Mouse (Mus musculus): Measurements from ENCODE around the gene Sorcs3. TPM values are rescaled to one million over a fixed set of nuclear protein-coding genes. Genes with fewer than 3 reads are reported as not detected.

Gene Sorcs3
- 0.01 TPM for polyA plus RNA-seq (2012; fragmentation: generic; extraction: Trizol)
- long read RNA-seq, experiment 1 = 0 reads
- long read RNA-seq, experiment 2 = 0 reads

DNA sequence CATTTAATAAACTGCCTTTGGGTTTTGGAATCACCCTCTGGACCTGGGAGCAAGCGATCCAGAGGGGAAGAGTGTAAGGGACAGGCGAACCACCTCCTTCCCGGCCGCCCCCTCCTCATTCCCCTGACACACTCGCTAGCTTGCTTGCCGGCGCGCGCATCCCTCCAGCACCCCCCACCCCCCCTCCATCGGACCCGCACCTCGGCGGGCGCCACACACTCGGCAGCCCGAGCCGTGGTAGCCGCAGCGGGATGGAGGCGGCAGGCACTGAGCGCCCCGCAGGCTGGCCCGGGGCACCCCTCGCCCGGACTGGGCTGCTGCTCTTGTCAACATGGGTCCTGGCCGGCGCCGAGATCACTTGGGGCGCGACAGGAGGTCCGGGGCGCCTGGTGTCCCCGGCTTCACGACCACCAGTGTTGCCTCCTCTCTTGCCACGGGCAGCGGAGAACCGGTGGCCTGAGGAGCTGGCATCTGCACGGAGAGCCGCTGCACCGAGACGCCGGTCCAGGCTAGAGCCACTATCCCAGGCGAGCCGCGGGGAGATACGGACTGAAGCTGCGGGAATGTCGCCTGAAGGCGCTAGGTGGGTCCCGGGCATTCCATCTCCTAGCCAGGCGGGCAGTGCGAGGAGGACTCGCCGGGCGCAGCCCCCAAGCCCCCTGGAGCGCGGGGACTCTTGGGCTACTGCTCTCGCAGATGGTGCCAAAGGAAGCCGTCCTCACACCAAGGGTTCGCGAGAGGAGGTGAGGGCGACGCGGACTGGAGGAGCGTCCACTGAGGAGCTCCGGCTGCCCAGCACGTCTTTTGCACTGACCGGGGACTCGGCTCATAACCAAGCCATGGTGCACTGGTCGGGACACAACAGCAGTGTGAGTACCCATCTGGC is at the start of gene Sorcs3:
Gene Sorcs3 (plus strand): TSS at position 97 of the 886 bp plus-strand sequence.
- no peaks in the 10 kb centered on the region for H3K79me2 ChIP-seq (ENCODE audit: control insufficient read depth, insufficient read depth)
- no peaks in the 10 kb centered on the region for H3K36me3 ChIP-seq (ENCODE audit: control insufficient read depth, insufficient read depth)
- no peaks in the 10 kb centered on the region for H3K79me3 ChIP-seq (ENCODE audit: low read depth)
- H3ac ChIP-seq (ENCODE audit: control insufficient read depth, insufficient read length, low read depth) = no peak within 1 kb of the TSS
- H3K4me3 ChIP-seq (ENCODE audit: insufficient read depth, poor library complexity, severe bottlenecking) = no peak within 1 kb of the TSS
- TF ChIP-seq CTCF (IDR thresholded peaks at IDR 0.05; ENCODE audit: control insufficient read depth, insufficient read depth, insufficient read length) = no peak
- no peak for TF ChIP-seq MYOD1 (IDR thresholded peaks at IDR 0.05; ENCODE audit: control insufficient read depth, insufficient read length, low read depth)
- no peak for TF ChIP-seq CEBPB (IDR thresholded peaks at IDR 0.05; ENCODE audit: low read depth)
- no peak for TF ChIP-seq FOSL1 (IDR thresholded peaks at IDR 0.05; ENCODE audit: insufficient read depth, low read length, poor library complexity, severe bottlenecking)
- no peak for TF ChIP-seq USF1 (IDR thresholded peaks at IDR 0.05; ENCODE audit: low read depth)
- no peak for TF ChIP-seq MYOG (IDR thresholded peaks at IDR 0.05; ENCODE audit: control insufficient read depth, extremely low read depth, insufficient read length)
- no peak for TF ChIP-seq MAX (IDR thresholded peaks at IDR 0.05)
- peaks cover 18% of the 10 kb centered on the region for H3K27me3 ChIP-seq (ENCODE audit: control insufficient read depth, insufficient read depth, insufficient read length)

- Histone ChIP-seq H3K4me3 (ENCODE audit: insufficient read depth, poor library complexity, severe bottlenecking) (no peak overlapping the region), H3ac (ENCODE audit: control insufficient read depth, insufficient read length, low read depth) (no peak overlapping the region), H3K36me3 (ENCODE audit: control insufficient read depth, insufficient read depth) (no peaks in the 10 kb centered on the region), H3K79me2 (ENCODE audit: control insufficient read depth, insufficient read depth) (no peaks in the 10 kb centered on the region), H3K79me3 (ENCODE audit: low read depth) (no peaks in the 10 kb centered on the region), H3K27me3 (ENCODE audit: control insufficient read depth, insufficient read depth, insufficient read length) (no peaks in the 10 kb centered on the region)
- no peak for TF ChIP-seq CTCF (IDR thresholded peaks at IDR 0.05; ENCODE audit: control insufficient read depth, insufficient read depth, insufficient read length)
- TF ChIP-seq MAX (IDR thresholded peaks at IDR 0.05) = no peak
- no peak for TF ChIP-seq FOSL1 (IDR thresholded peaks at IDR 0.05; ENCODE audit: insufficient read depth, low read length, poor library complexity, severe bottlenecking)
- TF ChIP-seq CEBPB (IDR thresholded peaks at IDR 0.05; ENCODE audit: low read depth) = no peak
- no peak for TF ChIP-seq MYOD1 (IDR thresholded peaks at IDR 0.05; ENCODE audit: control insufficient read depth, insufficient read length, low read depth)
- TF ChIP-seq USF1 (IDR thresholded peaks at IDR 0.05; ENCODE audit: low read depth) = no peak
- TF ChIP-seq MYOG (IDR thresholded peaks at IDR 0.05; ENCODE audit: control insufficient read depth, extremely low read depth, insufficient read length) = no peak
These were observed 40.5 kb upstream of the Sorcs3 start for GRCm38 (mm10) chr19:48165341-48165740.

DNA sequence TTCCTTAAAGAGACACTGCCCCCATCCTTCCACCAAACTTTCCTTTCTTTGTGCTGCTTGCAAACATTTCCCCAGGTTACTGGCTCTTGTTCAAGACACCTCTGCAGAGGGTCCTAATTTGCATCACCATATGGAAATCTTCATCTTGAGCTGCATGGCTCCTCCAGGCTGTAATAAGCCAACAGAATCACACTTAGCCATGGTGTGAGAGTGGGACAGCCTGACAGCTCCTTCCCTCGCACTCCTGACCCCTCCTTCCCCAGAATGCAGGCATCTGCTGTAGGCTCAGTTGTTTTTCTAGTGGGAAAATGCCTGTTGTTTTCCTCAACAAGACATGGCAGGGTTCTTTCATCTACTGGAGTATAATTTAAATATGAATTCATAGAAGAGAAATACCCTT is 38.7 kb upstream of the Sorcs3 start:
- TF ChIP-seq FOSL1 (IDR thresholded peaks at IDR 0.05; ENCODE audit: insufficient read depth, low read length, poor library complexity, severe bottlenecking) (no peak), USF1 (IDR thresholded peaks at IDR 0.05; ENCODE audit: low read depth) (no peak), MAX (IDR thresholded peaks at IDR 0.05) (no peak), CTCF (IDR thresholded peaks at IDR 0.05; ENCODE audit: control insufficient read depth, insufficient read depth, insufficient read length) (no peak), CEBPB (IDR thresholded peaks at IDR 0.05; ENCODE audit: low read depth) (no peak), MYOD1 (IDR thresholded peaks at IDR 0.05; ENCODE audit: control insufficient read depth, insufficient read length, low read depth) (no peak), MYOG (IDR thresholded peaks at IDR 0.05; ENCODE audit: control insufficient read depth, extremely low read depth, insufficient read length) (no peak)
- Histone ChIP-seq H3K36me3 (ENCODE audit: control insufficient read depth, insufficient read depth) (no peaks in the 10 kb centered on the region), H3K79me2 (ENCODE audit: control insufficient read depth, insufficient read depth) (no peaks in the 10 kb centered on the region), H3ac (ENCODE audit: control insufficient read depth, insufficient read length, low read depth) (no peak overlapping the region), H3K4me3 (ENCODE audit: insufficient read depth, poor library complexity, severe bottlenecking) (no peak overlapping the region), H3K79me3 (ENCODE audit: low read depth) (no peaks in the 10 kb centered on the region), H3K27me3 (ENCODE audit: control insufficient read depth, insufficient read depth, insufficient read length) (no peaks in the 10 kb centered on the region)

DNA sequence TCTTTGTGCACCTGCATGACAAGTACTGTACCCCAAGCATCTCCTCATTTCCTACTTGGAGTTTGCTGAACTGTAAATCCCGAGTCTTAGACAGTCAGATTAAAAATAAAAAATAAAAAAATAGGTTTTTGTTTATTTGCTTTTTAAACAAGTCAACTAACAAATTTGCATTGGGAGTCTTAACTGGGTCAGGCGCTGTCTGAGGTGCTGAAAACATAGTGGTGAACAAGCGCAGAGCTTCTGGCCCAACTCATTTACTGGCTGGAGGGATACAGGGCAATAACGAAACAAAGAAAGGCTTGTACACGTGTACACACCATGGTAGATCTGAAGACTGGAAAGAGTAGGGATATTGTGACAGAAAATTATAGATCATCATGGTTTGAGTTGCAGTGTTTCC is 37.5 kb upstream of the Sorcs3 start:
- H3K4me3 ChIP-seq (ENCODE audit: insufficient read depth, poor library complexity, severe bottlenecking) = no peak overlapping the region
- H3K27me3 ChIP-seq (ENCODE audit: control insufficient read depth, insufficient read depth, insufficient read length) = no peaks in the 10 kb centered on the region
- no peaks in the 10 kb centered on the region for H3K79me3 ChIP-seq (ENCODE audit: low read depth)
- no peak overlapping the region for H3ac ChIP-seq (ENCODE audit: control insufficient read depth, insufficient read length, low read depth)
- H3K36me3 ChIP-seq (ENCODE audit: control insufficient read depth, insufficient read depth) = no peaks in the 10 kb centered on the region
- H3K79me2 ChIP-seq (ENCODE audit: control insufficient read depth, insufficient read depth) = no peaks in the 10 kb centered on the region
- no peak for TF ChIP-seq CEBPB (IDR thresholded peaks at IDR 0.05; ENCODE audit: low read depth)
- no peak for TF ChIP-seq FOSL1 (IDR thresholded peaks at IDR 0.05; ENCODE audit: insufficient read depth, low read length, poor library complexity, severe bottlenecking)
- TF ChIP-seq MYOG (IDR thresholded peaks at IDR 0.05; ENCODE audit: control insufficient read depth, extremely low read depth, insufficient read length) = no peak
- no peak for TF ChIP-seq MAX (IDR thresholded peaks at IDR 0.05)

- Histone ChIP-seq H3ac (ENCODE audit: control insufficient read depth, insufficient read length, low read depth) (no peak overlapping the region), H3K79me3 (ENCODE audit: low read depth) (no peaks in the 10 kb centered on the region), H3K27me3 (ENCODE audit: control insufficient read depth, insufficient read depth, insufficient read length) (no peaks in the 10 kb centered on the region), H3K4me3 (ENCODE audit: insufficient read depth, poor library complexity, severe bottlenecking) (no peak overlapping the region), H3K79me2 (ENCODE audit: control insufficient read depth, insufficient read depth) (no peaks in the 10 kb centered on the region), H3K36me3 (ENCODE audit: control insufficient read depth, insufficient read depth) (no peaks in the 10 kb centered on the region)
- TF ChIP-seq FOSL1 (IDR thresholded peaks at IDR 0.05; ENCODE audit: insufficient read depth, low read length, poor library complexity, severe bottlenecking) (no peak), CTCF (IDR thresholded peaks at IDR 0.05; ENCODE audit: control insufficient read depth, insufficient read depth, insufficient read length) (no peak), CEBPB (IDR thresholded peaks at IDR 0.05; ENCODE audit: low read depth) (no peak), MYOD1 (IDR thresholded peaks at IDR 0.05; ENCODE audit: control insufficient read depth, insufficient read length, low read depth) (no peak), MYOG (IDR thresholded peaks at IDR 0.05; ENCODE audit: control insufficient read depth, extremely low read depth, insufficient read length) (no peak), MAX (IDR thresholded peaks at IDR 0.05) (no peak), USF1 (IDR thresholded peaks at IDR 0.05; ENCODE audit: low read depth) (no peak)
These were observed 31.1 kb upstream of the Sorcs3 start for GRCm38 (mm10) chr19:48174717-48175116.
